Mouse (Mus musculus): ENCODE data around the gene D430041D05Rik. TPM values are rescaled to one million over a fixed set of nuclear protein-coding genes. Genes with fewer than 3 reads are reported as not detected.

The D430041D05Rik gene
- total RNA-seq, 2 experiments from 2014 or later, result 81.2 to 87.4 TPM

DNA sequence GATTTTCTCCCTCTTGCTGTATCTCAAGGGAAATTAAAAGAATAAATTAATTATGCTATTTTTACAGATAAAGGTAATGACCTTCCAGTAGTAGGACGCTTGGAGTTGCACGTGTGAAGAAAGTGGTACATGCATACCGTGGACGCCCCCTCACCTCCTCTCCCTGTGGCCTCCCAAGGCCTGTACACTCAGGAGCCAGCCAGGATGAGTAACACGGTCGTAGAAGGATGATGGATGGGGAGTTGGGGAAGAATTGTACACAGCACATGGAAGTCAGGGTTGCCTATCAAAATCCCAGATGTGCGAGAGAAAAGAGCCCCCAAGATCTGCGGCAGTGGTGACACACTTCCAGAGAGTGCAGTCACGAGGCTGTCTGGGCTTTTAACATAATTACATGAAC lies 14.9 kb downstream of the D430041D05Rik start:
- Histone ChIP-seq H3K27ac (no peak overlapping the region), H3K4me3 (no peak overlapping the region)

GRCm38 (mm10) chr2:104394769-104395168 lies 16.0 kb downstream of the D430041D05Rik start:
- no peak for TF ChIP-seq CTCF (conservative IDR thresholded peaks at IDR 0.05)
- DNase-seq (ENCODE audit: low spot score in 2 of 2), result no peak
- H3K27ac ChIP-seq, result no peak overlapping the region
- no peak overlapping the region for H3K4me3 ChIP-seq

More for the DNA sequence above, 14.9 kb downstream of the D430041D05Rik start:
- no peak for DNase-seq (ENCODE audit: low spot score in 2 of 2)
- no peak for TF ChIP-seq CTCF (conservative IDR thresholded peaks at IDR 0.05)

DNA sequence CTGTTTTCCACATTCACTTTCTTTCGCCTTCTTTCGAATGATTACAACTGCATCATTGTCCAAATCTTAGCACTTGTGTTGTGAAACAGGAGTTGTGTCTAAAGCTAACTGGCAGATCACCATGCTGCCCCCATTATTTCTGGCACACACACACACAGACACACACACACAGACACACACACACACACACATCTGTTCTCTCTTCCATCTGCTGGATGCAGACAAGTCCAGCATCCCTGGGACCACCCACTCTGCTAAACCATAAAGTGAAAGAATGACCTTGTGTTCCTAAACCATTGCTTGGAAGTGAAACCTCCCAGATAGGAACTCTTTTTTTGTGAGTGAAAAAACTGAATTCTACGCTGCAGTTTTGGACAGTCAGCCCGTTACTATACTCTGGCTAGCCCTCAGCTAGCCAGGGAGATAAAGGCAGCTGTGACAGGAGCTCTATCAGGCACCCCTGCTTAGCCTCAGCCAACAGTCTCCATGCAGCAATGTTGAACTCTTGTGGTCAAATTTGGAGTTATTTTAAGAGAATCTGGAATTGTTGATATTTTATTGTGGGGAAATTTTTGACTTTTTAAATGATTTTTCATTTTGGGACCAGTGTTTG lies 18.0 kb downstream of the D430041D05Rik start:
- DNase-seq (ENCODE audit: low spot score in 2 of 2), result no peak
- no peak overlapping the region for H3K4me3 ChIP-seq
- 0 out of 2 replicates have a peak, but pooled peaks have one; percentile 11 for TF ChIP-seq CTCF (conservative IDR thresholded peaks at IDR 0.05)
- H3K27ac ChIP-seq, result no peak overlapping the region

GRCm38 (mm10) chr2:104389231-104389630 lies 21.6 kb downstream of the D430041D05Rik start:
- DNase-seq (ENCODE audit: low spot score in 2 of 2), result no peak
- no peak overlapping the region for H3K27ac ChIP-seq
- H3K4me3 ChIP-seq, result no peak overlapping the region
- no peak for TF ChIP-seq CTCF (conservative IDR thresholded peaks at IDR 0.05)

- Histone ChIP-seq H3K27ac (no peak overlapping the region), H3K4me3 (no peak overlapping the region)
- no peak for DNase-seq (ENCODE audit: low spot score in 2 of 2)
- no peak for TF ChIP-seq CTCF (conservative IDR thresholded peaks at IDR 0.05)
Measured at GRCm38 (mm10) chr2:104385941-104386340, 24.9 kb downstream of the D430041D05Rik start.

DNA sequence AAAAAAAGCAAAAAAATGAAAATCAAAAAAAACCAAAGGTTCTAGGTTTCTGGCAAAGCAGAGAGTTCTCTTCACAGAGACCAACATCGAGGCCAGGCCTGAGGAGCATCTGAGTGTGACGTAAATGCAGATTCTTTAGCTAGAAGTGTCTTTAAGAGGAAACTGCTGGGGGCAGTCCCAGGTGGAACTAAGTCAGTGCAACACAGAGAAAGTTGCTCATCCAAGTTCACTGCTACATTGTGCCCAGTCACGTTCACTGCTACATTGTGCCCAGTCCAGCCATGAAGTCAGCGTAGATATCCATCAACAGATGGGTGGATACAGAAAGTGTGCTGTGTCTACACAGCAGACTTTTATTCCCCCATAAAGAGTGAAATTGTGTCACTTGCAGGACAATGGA lies 27.2 kb downstream of the D430041D05Rik start:
- Histone ChIP-seq H3K27ac (no peak overlapping the region), H3K4me3 (no peak overlapping the region)
- no peak for DNase-seq (ENCODE audit: low spot score in 2 of 2)
- TF ChIP-seq CTCF (conservative IDR thresholded peaks at IDR 0.05), result no peak

- Histone ChIP-seq H3K27ac (no peak overlapping the region), H3K4me3 (no peak overlapping the region)
- DNase-seq (ENCODE audit: low spot score in 2 of 2), result no peak
- no peak for TF ChIP-seq CTCF (conservative IDR thresholded peaks at IDR 0.05)
Measured at GRCm38 (mm10) chr2:104382813-104383212, 28.0 kb downstream of the D430041D05Rik start.

GRCm38 (mm10) chr2:104379304-104379703 lies 31.5 kb downstream of the D430041D05Rik start:
- Histone ChIP-seq H3K4me3 (no peak overlapping the region), H3K27ac (no peak overlapping the region)
- TF ChIP-seq CTCF (conservative IDR thresholded peaks at IDR 0.05), result no peak
- no peak for DNase-seq (ENCODE audit: low spot score in 2 of 2)

- Histone ChIP-seq H3K27ac (0 out of 2 replicates have a peak overlapping the region, but pooled peaks have one; percentile 28), H3K4me3 (no peak overlapping the region)
- no peak for DNase-seq (ENCODE audit: low spot score in 2 of 2)
- TF ChIP-seq CTCF (conservative IDR thresholded peaks at IDR 0.05), result no peak
Measured at GRCm38 (mm10) chr2:104378791-104379190, 32.0 kb downstream of the D430041D05Rik start.

DNA sequence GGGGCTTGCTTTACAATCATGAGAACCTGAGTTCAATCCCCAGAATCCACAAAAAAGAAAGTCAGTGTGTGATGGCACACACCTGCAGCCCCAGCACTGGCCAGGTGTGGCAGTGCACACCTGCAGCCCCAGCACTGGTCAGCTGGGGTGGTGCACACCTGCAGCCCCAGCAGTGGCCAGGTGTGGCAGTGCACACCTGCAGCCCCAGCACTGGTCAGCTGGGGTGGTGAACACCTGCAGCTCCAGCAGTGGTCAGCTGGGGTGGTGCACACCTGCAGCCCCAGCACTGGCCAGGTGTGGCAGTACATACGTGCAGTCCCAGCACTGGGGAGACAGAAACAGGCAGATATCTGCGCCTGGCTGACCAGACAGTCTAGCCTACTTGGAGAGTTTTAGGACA lies 32.8 kb downstream of the D430041D05Rik start:
- TF ChIP-seq CTCF (conservative IDR thresholded peaks at IDR 0.05), result peak; percentile 32
- DNase-seq (ENCODE audit: low spot score in 2 of 2), result no peak
- Histone ChIP-seq H3K27ac (no peak overlapping the region), H3K4me3 (no peak overlapping the region)

DNA sequence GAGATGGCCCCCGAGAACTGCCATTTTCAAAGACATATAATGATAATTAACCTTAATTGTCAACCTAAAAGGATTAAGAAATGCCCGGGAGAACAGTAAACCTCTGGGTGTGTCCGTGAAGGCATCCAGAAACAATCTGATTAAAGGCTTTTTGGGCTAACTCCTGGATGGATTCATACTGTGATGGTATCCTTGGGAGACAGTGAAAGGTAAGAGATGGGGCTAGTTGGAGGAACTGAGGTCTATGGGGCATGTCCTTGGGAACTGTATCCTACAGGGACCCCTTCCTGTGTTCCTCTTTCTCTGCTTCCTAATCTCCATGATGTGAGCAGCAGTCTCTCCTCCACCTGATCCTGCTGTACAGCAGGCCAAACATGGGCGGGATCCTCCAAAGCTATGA lies 38.7 kb downstream of the D430041D05Rik start:
- Histone ChIP-seq H3K4me3 (no peak overlapping the region), H3K27ac (no peak overlapping the region)
- TF ChIP-seq CTCF (conservative IDR thresholded peaks at IDR 0.05), result no peak
- no peak for DNase-seq (ENCODE audit: low spot score in 2 of 2)

GRCm38 (mm10) chr2:104371606-104372130 lies 39.1 kb downstream of the D430041D05Rik start:
- DNase-seq (ENCODE audit: low spot score in 2 of 2), result no peak
- no peak overlapping the region for H3K4me3 ChIP-seq
- no peak overlapping the region for H3K27ac ChIP-seq
- no peak for TF ChIP-seq CTCF (conservative IDR thresholded peaks at IDR 0.05)

- no peak for TF ChIP-seq CTCF (conservative IDR thresholded peaks at IDR 0.05)
- no peak overlapping the region for H3K4me3 ChIP-seq
- peak overlapping the region; percentile 52; the same call in 1 of the 2 replicates for H3K27ac ChIP-seq
- DNase-seq (ENCODE audit: low spot score in 2 of 2), result peak in 1 of 2 experiments; percentile 23
Measured at GRCm38 (mm10) chr2:104367836-104368298, 42.9 kb downstream of the D430041D05Rik start.

DNA sequence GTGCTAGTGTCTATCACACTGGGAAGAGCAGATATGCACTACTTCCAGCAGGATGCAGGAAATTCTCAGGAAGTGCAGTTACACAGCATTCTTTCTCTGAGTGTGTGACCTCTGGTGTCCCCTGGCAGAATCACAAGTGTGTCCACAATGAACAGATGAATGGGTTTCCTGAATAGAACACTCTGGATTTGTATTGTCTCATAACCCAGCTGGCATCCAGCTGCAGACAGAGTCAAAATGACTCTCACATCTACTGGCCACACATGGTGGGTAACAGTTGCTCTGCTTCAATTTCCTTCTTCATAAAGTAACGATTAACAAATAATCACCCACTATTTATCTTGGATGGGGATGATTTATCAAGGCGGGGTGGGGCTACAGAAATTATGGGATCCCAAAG lies 43.5 kb downstream of the D430041D05Rik start:
- DNase-seq (ENCODE audit: low spot score in 2 of 2), result no peak
- Histone ChIP-seq H3K4me3 (no peak overlapping the region), H3K27ac (peak overlapping the region; percentile 52; the same call in 1 of the 2 replicates)
- TF ChIP-seq CTCF (conservative IDR thresholded peaks at IDR 0.05), result no peak

Data from layer of hippocampus, adult 2 months (tissue).